Comparison of ENCODE assay signal across 22 mouse cellular contexts in the genomic region with DNA sequence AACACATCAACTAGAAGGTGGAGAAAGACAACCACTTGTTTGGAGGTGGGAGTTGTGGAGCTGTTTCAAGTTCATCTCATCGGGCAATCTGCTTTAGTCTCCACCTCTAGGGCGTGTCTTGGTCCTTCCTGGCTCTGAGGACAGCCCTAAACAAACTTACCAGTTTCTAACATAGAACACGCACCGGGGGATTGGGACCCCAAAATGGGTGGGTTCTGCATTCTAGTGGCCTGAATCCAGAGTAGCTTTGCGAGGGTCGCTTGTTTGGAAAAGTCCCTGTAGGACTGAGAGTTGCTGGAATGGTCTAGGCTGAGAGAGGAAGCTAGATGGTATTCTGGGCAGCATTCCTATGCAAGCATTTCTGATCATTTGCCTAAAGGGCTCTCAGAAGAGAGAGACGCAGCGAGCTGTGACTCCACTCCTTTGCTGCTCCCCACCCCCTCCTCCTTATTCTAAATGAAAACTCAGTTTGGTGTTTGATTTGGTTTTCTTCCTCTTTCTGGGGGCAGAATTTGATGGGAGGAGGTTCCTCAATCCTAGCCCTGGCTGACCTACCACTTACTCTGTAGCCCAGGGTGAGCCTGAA. TPM values are rescaled to one million over a fixed set of nuclear protein-coding genes. Genes with fewer than 3 reads are reported as not detected.
"Had no signal": no experiment of that assay in that cellular context is flagged by ENCODE, and none has a peak within 500 bp of the region (broad histone marks: within the 10 kb centered on the region; RNA-seq: fewer than 3 reads in every experiment).

No protein-coding gene starts in this region.

- H3K27ac ChIP-seq: layer of hippocampus, adult 2 months; limb, embryonic 13.5 days; liver, embryonic 14.5 days; midbrain, embryonic 13.5 days; neural tube, embryonic 15.5 days had no signal

- H3K9me3 ChIP-seq: limb, embryonic 13.5 days; neural tube, embryonic 15.5 days had no signal

- H3K36me3 ChIP-seq: limb, embryonic 13.5 days; midbrain, embryonic 13.5 days; neural tube, embryonic 15.5 days had no signal

- H3K4me2 ChIP-seq: limb, embryonic 13.5 days; midbrain, embryonic 13.5 days; neural tube, embryonic 15.5 days had no signal

- H3K4me1 ChIP-seq: midbrain, embryonic 13.5 days; neural tube, embryonic 15.5 days had no signal

- H3K9ac ChIP-seq: limb, embryonic 13.5 days; liver, embryonic 14.5 days; midbrain, embryonic 13.5 days; neural tube, embryonic 15.5 days had no signal

- H3K27me3 ChIP-seq: limb, embryonic 13.5 days; midbrain, embryonic 13.5 days; neural tube, embryonic 15.5 days had no signal

- DNase-seq: kidney, adult 8-10 months; kidney, postnatal 36 days; left cerebral cortex, postnatal 4 days; lung, adult 18-20 months; right cerebral cortex, adult 18-20 months; right cerebral cortex, postnatal 25 days; thymus, postnatal 36 days had no signal

- ATAC-seq: midbrain, embryonic 13.5 days had no signal

- H3K4me3 ChIP-seq: layer of hippocampus, adult 2 months; limb, embryonic 13.5 days; midbrain, embryonic 13.5 days; neural tube, embryonic 15.5 days had no signal

RNA-seq across cellular contexts. Expression of a gene that starts 4.5 kb away (rescaled TPM):
- total RNA-seq: layer of hippocampus, adult 2 months; layer of hippocampus, postnatal 10 days; left cerebral cortex, adult 18-20 months; left cerebral cortex, postnatal 10 days; left cerebral cortex, postnatal 4 days; liver, adult 2 months; midbrain, postnatal 0 days had no signal
- polyA plus RNA-seq: limb, embryonic 13.5 days; liver, adult 2 months; liver, embryonic 14.5 days; lung, embryonic 16.5 days; midbrain, embryonic 13.5 days; midbrain, postnatal 0 days; neural tube, embryonic 11.5 days; neural tube, embryonic 15.5 days; small intestine, adult 2 months; stomach, embryonic 16.5 days; thymus, postnatal 0 days had no signal
